In genomic region chr6:128845319-128845979, GRCm38 (mm10) we compare ENCODE assay signal across 8 mouse cellular contexts. TPM values are rescaled to one million over a fixed set of nuclear protein-coding genes. Genes with fewer than 3 reads are reported as not detected.
DNase-seq lines count a peak whose midpoint lies in the region; ATAC-seq and TF ChIP-seq lines count a peak whose summit lies in the region.

No protein-coding gene starts in this region.

- no peak for TF ChIP-seq EP300 in CH12.LX (IDR thresholded peaks at IDR 0.05; ENCODE audit: low read length)
- 0 out of 2 replicates have a peak, but pooled peaks have one; percentile 25 for TF ChIP-seq EP300 in liver, postnatal 0 days (IDR thresholded peaks at IDR 0.05; ENCODE audit: low read depth)

- peaks cover 3 to 29% of the 10 kb centered on the region in 2 experiments for H3K4me1 ChIP-seq in CH12.LX (ENCODE audit: control insufficient read depth in 1 of 2, insufficient read depth in 2 of 2)
- peaks cover 14% of the 10 kb centered on the region for H3K4me1 ChIP-seq in heart, embryonic 16.5 days (ENCODE audit: control insufficient read depth, insufficient read depth, low read length)
- H3K4me1 ChIP-seq in liver, postnatal 0 days (ENCODE audit: insufficient read depth), result peaks cover 15% of the 10 kb centered on the region; the same call in 1 of the 2 replicates
- peaks cover 18% of the 10 kb centered on the region for H3K4me1 ChIP-seq in neural tube, embryonic 15.5 days

- TF ChIP-seq CTCF in CH12.LX (conservative IDR thresholded peaks at IDR 0.05 in 1 of 2, IDR thresholded peaks at IDR 0.05 in 1 of 2; ENCODE audit: low read depth in 2 of 2, low read length in 2 of 2), result peak; percentile 96 to 100
- peak; percentile 100 for TF ChIP-seq CTCF in liver, postnatal 0 days (IDR thresholded peaks at IDR 0.05; ENCODE audit: low read depth)

- no peaks in the 10 kb centered on the region; the same call in 1 of the 2 replicates for H3K79me2 ChIP-seq in CH12.LX (replicated peaks; ENCODE audit: control insufficient read depth, extremely low read depth, insufficient read depth, poor library complexity, severe bottlenecking)

- peak; percentile 71 for ATAC-seq in erythroblast, adult 5-6 weeks (replicated peaks; ENCODE audit: low FRiP score, poor library complexity, severe bottlenecking)
- ATAC-seq in heart, embryonic 16.5 days (replicated peaks; ENCODE audit: extremely low read depth, insufficient read depth, low FRiP score), result no peak
- peak; percentile 50 for ATAC-seq in liver, postnatal 0 days
- ATAC-seq in neural tube, embryonic 15.5 days (ENCODE audit: low FRiP score), result no peak

- DNase-seq in CH12.LX (ENCODE audit: extremely low read depth), result peak; percentile 96
- DNase-seq in adrenal gland, postnatal 4 days (ENCODE audit: low spot score in 2 of 2), result peak; percentile 72 to 82
- peak; percentile 93 to 94 for DNase-seq in kidney, postnatal 4 days
- peak; percentile 91 for DNase-seq in liver, postnatal 0 days
- peak; percentile 70 to 79 for DNase-seq in thymus, adult 18-20 months

- dilution Hi-C loops in CH12.LX (cut with MboI; ENCODE audit: extremely low pct_ligation_motif_present, extremely low pct_unique_long_range_greater_than_20kb, low sequenced_read_pairs), result no loop called here

- TF ChIP-seq POLR2A in CH12.LX (IDR thresholded peaks at IDR 0.05; ENCODE audit: low read depth, low read length), result no peak

- H3K4me2 ChIP-seq in CH12.LX (ENCODE audit: insufficient read depth, low read depth, poor library complexity, severe bottlenecking), result peak overlapping the region; percentile 34; the same call in 1 of the 2 replicates
- peak overlapping the region; percentile 33; the same call in 1 of the 2 replicates for H3K4me2 ChIP-seq in heart, embryonic 16.5 days (ENCODE audit: low read depth, low read length)
- peak overlapping the region; percentile 53 for H3K4me2 ChIP-seq in liver, postnatal 0 days (ENCODE audit: low read depth, low read length)
- H3K4me2 ChIP-seq in neural tube, embryonic 15.5 days, result peak overlapping the region; percentile 9; the same call in 1 of the 2 replicates

- H3K9me3 ChIP-seq in CH12.LX (replicated peaks; ENCODE audit: low read length), result no peaks in the 10 kb centered on the region
- H3K9me3 ChIP-seq in heart, embryonic 16.5 days (replicated peaks; ENCODE audit: control insufficient read depth, low read length), result no peaks in the 10 kb centered on the region
- no peaks in the 10 kb centered on the region for H3K9me3 ChIP-seq in liver, postnatal 0 days (ENCODE audit: low read length)
- H3K9me3 ChIP-seq in neural tube, embryonic 15.5 days (replicated peaks), result no peaks in the 10 kb centered on the region

- WGBS in heart, embryonic 16.5 days, result 28% methylated on average over 7 of the region's 7 CpGs
- 25% methylated on average over 7 of the region's 7 CpGs for WGBS in liver, postnatal 0 days (ENCODE audit: insufficient replicate concordance)
- WGBS in neural tube, embryonic 15.5 days, result 34% methylated on average over 7 of the region's 7 CpGs

- peak; percentile 42 for TF ChIP-seq RAD21 in CH12.LX (IDR thresholded peaks at IDR 0.05; ENCODE audit: low read depth, low read length)

- H3K27ac ChIP-seq in CH12.LX (ENCODE audit: insufficient read depth, low read depth), result peak overlapping the region; percentile 86
- 0 out of 2 replicates have a peak overlapping the region, but pooled peaks have one; percentile 29 for H3K27ac ChIP-seq in heart, embryonic 16.5 days (ENCODE audit: low read length)
- H3K27ac ChIP-seq in liver, postnatal 0 days (ENCODE audit: low read depth), result peak overlapping the region; percentile 58
- 0 out of 2 replicates have a peak overlapping the region, but pooled peaks have one; percentile 37 for H3K27ac ChIP-seq in neural tube, embryonic 15.5 days (replicated peaks)

- H3K4me3 ChIP-seq in CH12.LX (replicated peaks in 1 of 3; ENCODE audit: low read depth in 2 of 3, low read length in 2 of 3, poor library complexity in 1 of 3), result peak overlapping the region; percentile 17 to 36 (median 27)
- H3K4me3 ChIP-seq in heart, embryonic 16.5 days (ENCODE audit: low read length), result no peak overlapping the region
- H3K4me3 ChIP-seq in liver, postnatal 0 days (ENCODE audit: low read depth, low read length), result no peak overlapping the region; the same call in 1 of the 2 replicates
- H3K4me3 ChIP-seq in neural tube, embryonic 15.5 days (replicated peaks), result no peak overlapping the region

- in situ Hi-C loops in CH12.LX (cut with MboI; ENCODE audit: low pct_ligation_motif_present, low pct_unique_long_range_greater_than_20kb, low sequenced_read_pairs), result loop anchor here (5.0 to 25.0 kb wide), 2 partner anchors 407 to 517 kb away; no protein-coding TSS in a partner anchor

- no peaks in the 10 kb centered on the region for H3K27me3 ChIP-seq in CH12.LX (replicated peaks)
- H3K27me3 ChIP-seq in heart, embryonic 16.5 days (ENCODE audit: control insufficient read depth, insufficient read depth, low read length), result no peaks in the 10 kb centered on the region
- H3K27me3 ChIP-seq in liver, postnatal 0 days (ENCODE audit: insufficient read depth, low read length), result no peaks in the 10 kb centered on the region
- no peaks in the 10 kb centered on the region for H3K27me3 ChIP-seq in neural tube, embryonic 15.5 days (replicated peaks)

- H3K36me3 ChIP-seq in CH12.LX (replicated peaks in 1 of 2; ENCODE audit: control insufficient read depth in 1 of 2, insufficient read depth in 1 of 2, low read length in 1 of 2), result peaks cover 23 to 32% of the 10 kb centered on the region in 2 experiments
- H3K36me3 ChIP-seq in heart, embryonic 16.5 days (ENCODE audit: control insufficient read depth, insufficient read depth), result no peaks in the 10 kb centered on the region
- H3K36me3 ChIP-seq in liver, postnatal 0 days (replicated peaks; ENCODE audit: insufficient read depth, low read length), result no peaks in the 10 kb centered on the region; the same call in 1 of the 2 replicates
- H3K36me3 ChIP-seq in neural tube, embryonic 15.5 days, result no peaks in the 10 kb centered on the region

- peak overlapping the region; percentile 46 for H3K9ac ChIP-seq in CH12.LX (ENCODE audit: insufficient read depth, low read depth)
- no peak overlapping the region for H3K9ac ChIP-seq in heart, embryonic 16.5 days (ENCODE audit: low read length)
- no peak overlapping the region for H3K9ac ChIP-seq in liver, postnatal 0 days (replicated peaks)
- H3K9ac ChIP-seq in neural tube, embryonic 15.5 days (replicated peaks), result no peak overlapping the region

RNA-seq across cellular contexts. Expression of gene Klrb1b, which starts 19.3 kb away (rescaled TPM):
- not detected in 2 replicates for total RNA-seq in CH12.LX (2012; rRNA removed)
- total RNA-seq in CH12.LX (2014; rRNA removed), result not detected in 2 replicates
- polyA plus RNA-seq in CH12.LX (2012; ENCODE audit: insufficient read length, low read depth), result not detected in 2 replicates
- under 1 TPM in 1 of 2 experiments, not detected in 1; 0.79 TPM for total RNA-seq in adrenal gland, postnatal 4 days (2021)
- total RNA-seq in erythroblast, adult 5-6 weeks (2015; ENCODE audit: low replicate concordance), result 2.1 TPM in 1 of 2 replicates, not detected in the other
- 0.94 TPM in 1 of 2 replicates, not detected in the other for total RNA-seq in erythroblast, adult 5-6 weeks (2017; ENCODE audit: low replicate concordance)
- 0.17 and 0.49 TPM in 2 replicates for polyA plus RNA-seq in heart, embryonic 16.5 days (2015; fragmentation: Nextera tagmentation; extraction: Ambion mirVana)
- 0.32 and 0.39 TPM in 2 replicates for polyA plus RNA-seq in liver, postnatal 0 days (2015; fragmentation: Nextera tagmentation; extraction: Ambion mirVana)
- 0.49 TPM in 1 of 2 replicates, not detected in the other for polyA plus RNA-seq in neural tube, embryonic 15.5 days (2015; fragmentation: Nextera tagmentation; extraction: Ambion mirVana)

RNA-seq across cellular contexts. Expression of gene Gm44511, which starts 19.3 kb away (rescaled TPM):
- total RNA-seq in CH12.LX (2012; rRNA removed) (not detected in 2 replicates), CH12.LX (2014; rRNA removed) (not detected in 2 replicates)
- polyA plus RNA-seq in CH12.LX (2012; ENCODE audit: insufficient read length, low read depth), result not detected in 2 replicates
- total RNA-seq in adrenal gland, postnatal 4 days (2021), result not detected
- 1.7 and 3.8 TPM in 2 replicates for total RNA-seq in erythroblast, adult 5-6 weeks (2015; ENCODE audit: low replicate concordance)
- total RNA-seq in erythroblast, adult 5-6 weeks (2017; ENCODE audit: low replicate concordance), result not detected in 2 replicates
- polyA plus RNA-seq in heart, embryonic 16.5 days (2015; fragmentation: Nextera tagmentation; extraction: Ambion mirVana), result 0.26 TPM in 1 of 2 replicates, not detected in the other
- not detected in 2 replicates for polyA plus RNA-seq in liver, postnatal 0 days (2015; fragmentation: Nextera tagmentation; extraction: Ambion mirVana)
- not detected in 2 replicates for polyA plus RNA-seq in neural tube, embryonic 15.5 days (2015; fragmentation: Nextera tagmentation; extraction: Ambion mirVana)

RNA-seq across cellular contexts. Expression of gene Clec2i, which starts 41.9 kb away (rescaled TPM):
- total RNA-seq in CH12.LX (2012; rRNA removed), result 34.4 and 38.5 TPM in 2 replicates
- total RNA-seq in CH12.LX (2014; rRNA removed), result 104 and 134 TPM in 2 replicates
- 80.7 and 90.3 TPM in 2 replicates for polyA plus RNA-seq in CH12.LX (2012; ENCODE audit: insufficient read length, low read depth)
- total RNA-seq in adrenal gland, postnatal 4 days (2021), result under 1 TPM in 1 of 2 experiments, not detected in 1; 0.23 TPM
- total RNA-seq in erythroblast, adult 5-6 weeks (2015; ENCODE audit: low replicate concordance), result 2.7 and 5.4 TPM in 2 replicates
- 3.8 and 4.0 TPM in 2 replicates for total RNA-seq in erythroblast, adult 5-6 weeks (2017; ENCODE audit: low replicate concordance)
- polyA plus RNA-seq in heart, embryonic 16.5 days (2015; fragmentation: Nextera tagmentation; extraction: Ambion mirVana), result 0.29 and 1.2 TPM in 2 replicates
- 0.11 and 0.27 TPM in 2 replicates for polyA plus RNA-seq in liver, postnatal 0 days (2015; fragmentation: Nextera tagmentation; extraction: Ambion mirVana)
- polyA plus RNA-seq in neural tube, embryonic 15.5 days (2015; fragmentation: Nextera tagmentation; extraction: Ambion mirVana), result 0.92 TPM in 1 of 2 replicates, not detected in the other

RNA-seq across cellular contexts. Expression of gene BC035044, which starts 45.5 kb away (rescaled TPM):
- total RNA-seq in CH12.LX (2012; rRNA removed) (51.6 and 53.5 TPM in 2 replicates), CH12.LX (2014; rRNA removed) (121 and 124 TPM in 2 replicates)
- polyA plus RNA-seq in CH12.LX (2012; ENCODE audit: insufficient read length, low read depth), result 49.4 and 49.7 TPM in 2 replicates
- 1 to 10 TPM in 1 of 2 experiments, under 1 TPM in 1; 0.67 to 1.7 TPM for total RNA-seq in adrenal gland, postnatal 4 days (2021)
- 11.3 and 24.5 TPM in 2 replicates for total RNA-seq in erythroblast, adult 5-6 weeks (2015; ENCODE audit: low replicate concordance)
- total RNA-seq in erythroblast, adult 5-6 weeks (2017; ENCODE audit: low replicate concordance), result 14.5 and 19.4 TPM in 2 replicates
- polyA plus RNA-seq in heart, embryonic 16.5 days (2015; fragmentation: Nextera tagmentation; extraction: Ambion mirVana), result 1.7 and 5.3 TPM in 2 replicates
- polyA plus RNA-seq in liver, postnatal 0 days (2015; fragmentation: Nextera tagmentation; extraction: Ambion mirVana), result 10.5 and 11.9 TPM in 2 replicates
- 0.41 and 5.9 TPM in 2 replicates for polyA plus RNA-seq in neural tube, embryonic 15.5 days (2015; fragmentation: Nextera tagmentation; extraction: Ambion mirVana)

RNA-seq across cellular contexts. Expression of gene Klrb1c, which starts 56.4 kb away (rescaled TPM):
- not detected in 2 replicates for total RNA-seq in CH12.LX (2012; rRNA removed)
- total RNA-seq in CH12.LX (2014; rRNA removed), result not detected in 2 replicates
- not detected in 2 replicates for polyA plus RNA-seq in CH12.LX (2012; ENCODE audit: insufficient read length, low read depth)
- under 1 TPM; 0.11 to 0.25 TPM for total RNA-seq in adrenal gland, postnatal 4 days (2021)
- total RNA-seq in erythroblast, adult 5-6 weeks (2015; ENCODE audit: low replicate concordance), result not detected in 2 replicates
- 0.68 and 1.8 TPM in 2 replicates for total RNA-seq in erythroblast, adult 5-6 weeks (2017; ENCODE audit: low replicate concordance)
- polyA plus RNA-seq in heart, embryonic 16.5 days (2015; fragmentation: Nextera tagmentation; extraction: Ambion mirVana), result 0.16 and 0.39 TPM in 2 replicates
- polyA plus RNA-seq in liver, postnatal 0 days (2015; fragmentation: Nextera tagmentation; extraction: Ambion mirVana), result 0.64 and 1.1 TPM in 2 replicates
- polyA plus RNA-seq in neural tube, embryonic 15.5 days (2015; fragmentation: Nextera tagmentation; extraction: Ambion mirVana), result 0.09 and 0.70 TPM in 2 replicates

Comparison
In these comparisons a context has a peak if more than half of its experiments do, and no peak if none do; other contexts are left out.
1. H3K27ac ChIP-seq: peak in every context shown above with its lines; median percentile 86 in CH12.LX; 58 in liver, postnatal 0 days; 37 in neural tube, embryonic 15.5 days; 29 in heart, embryonic 16.5 days.
2. H3K4me3 ChIP-seq: peak in CH12.LX (3 of 3); none in heart, embryonic 16.5 days (single experiment), liver, postnatal 0 days (single experiment) and neural tube, embryonic 15.5 days (single experiment).
3. ATAC-seq: peak in erythroblast, adult 5-6 weeks (single experiment) and liver, postnatal 0 days (single experiment); none in heart, embryonic 16.5 days (single experiment) and neural tube, embryonic 15.5 days (single experiment).
4. RNA of gene Clec2i, which starts 41.9 kb away (polyA plus RNA-seq): 80.7 to 90.3 TPM in CH12.LX; 0.29 to 1.2 TPM in heart, embryonic 16.5 days, 0.11 to 0.27 TPM in liver, postnatal 0 days and 0.92 TPM in neural tube, embryonic 15.5 days; every median in the first group is over 10 times any median in the second.
5. Peak in every context shown above with its lines, with median percentiles within 50 percentile points of each other: DNase-seq and H3K4me2 ChIP-seq.